Mouse (Mus musculus): Measurements from ENCODE around the gene H2-Ke6.
"Not testable (repeated sequence)": the region's sequence is repeated elsewhere in the genome, so short reads cannot be mapped to it uniquely, and the experiment has no call there.

The H2-Ke6 gene

DNA sequence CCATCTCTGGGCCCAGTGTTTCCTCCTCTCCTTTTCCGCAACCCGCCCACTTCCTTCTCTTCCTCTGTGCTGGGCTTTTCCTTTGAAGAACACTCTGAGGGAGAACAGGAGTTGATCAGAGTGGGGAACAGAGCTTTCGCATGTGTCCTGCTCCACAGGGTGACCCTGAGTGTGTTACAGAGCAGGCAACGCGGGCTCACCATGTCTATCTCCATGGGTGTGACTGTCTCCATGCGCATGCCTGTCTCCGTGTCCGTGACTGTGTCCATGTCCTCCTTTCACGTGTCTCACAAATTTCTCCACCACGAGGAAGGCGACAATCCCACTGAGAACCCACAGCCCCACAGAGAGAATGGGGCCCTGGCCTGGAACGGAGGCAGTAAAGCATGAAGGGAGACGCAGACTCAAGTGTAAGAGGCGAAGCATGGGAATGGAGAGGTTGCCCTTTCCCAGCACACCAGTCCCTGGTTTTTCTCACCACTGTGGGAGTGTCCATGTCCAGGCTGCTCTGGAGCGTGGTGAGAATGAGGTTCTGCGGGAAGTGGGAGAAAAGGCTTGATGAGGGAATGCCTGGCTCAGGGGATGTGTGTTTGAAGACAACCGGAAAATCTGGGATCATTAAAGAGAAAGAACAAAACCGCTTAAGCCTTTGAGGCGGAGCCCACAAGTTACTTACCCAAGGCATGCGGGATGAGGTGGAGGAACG, 2.2 kb upstream of the H2-Ke6 start:
- DNase-seq (ENCODE audit: low spot score), result no peak

- no peak for DNase-seq (ENCODE audit: low spot score)
Observed at GRCm38 (mm10) chr17:34029150-34029889, 1.5 kb upstream of the H2-Ke6 start.

- peak; percentile 21 for DNase-seq (ENCODE audit: low spot score)
Observed at GRCm38 (mm10) chr17:34028501-34029149, 765 bp upstream of the H2-Ke6 start.

DNA sequence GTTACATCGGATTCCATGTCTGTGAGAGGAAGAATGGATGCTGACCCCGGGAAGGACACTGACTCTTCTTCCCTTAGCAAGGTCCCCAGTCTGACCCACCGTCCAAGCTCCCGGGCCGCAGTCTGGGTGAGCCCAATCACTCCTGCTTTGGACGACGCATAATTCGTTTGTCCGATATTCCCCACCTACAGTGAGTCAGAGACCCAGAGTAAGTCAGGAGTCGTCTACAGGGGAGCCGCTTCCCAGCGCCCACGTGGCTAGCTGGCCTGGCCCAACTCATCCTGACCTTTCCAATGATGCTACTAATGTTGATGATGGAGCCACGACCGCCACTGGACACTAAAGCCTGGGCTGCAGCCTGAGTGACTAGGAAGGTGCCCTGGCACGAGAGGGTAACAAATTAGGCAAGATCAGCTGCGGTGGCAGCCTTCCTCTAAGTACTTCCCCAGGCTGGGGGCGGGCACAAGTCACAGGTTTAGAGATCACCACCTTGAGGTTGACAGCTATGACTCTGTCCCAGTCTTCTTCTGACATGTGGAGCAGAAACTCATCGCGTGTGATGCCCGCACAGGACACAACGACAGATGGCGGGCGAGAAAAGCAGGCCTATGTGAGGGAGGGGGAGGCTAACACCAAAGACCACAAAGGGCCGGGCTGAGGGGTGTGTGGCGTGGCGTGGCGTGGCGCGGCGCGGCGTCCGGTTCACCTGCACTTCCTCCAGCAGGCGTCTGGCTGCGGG, 774 bp downstream of the H2-Ke6 start:
- DNase-seq (ENCODE audit: low spot score), result peak; percentile 22

- DNase-seq (ENCODE audit: low spot score), result no peak
Observed at GRCm38 (mm10) chr17:34026221-34026620, 1.6 kb downstream of the H2-Ke6 start.

DNA sequence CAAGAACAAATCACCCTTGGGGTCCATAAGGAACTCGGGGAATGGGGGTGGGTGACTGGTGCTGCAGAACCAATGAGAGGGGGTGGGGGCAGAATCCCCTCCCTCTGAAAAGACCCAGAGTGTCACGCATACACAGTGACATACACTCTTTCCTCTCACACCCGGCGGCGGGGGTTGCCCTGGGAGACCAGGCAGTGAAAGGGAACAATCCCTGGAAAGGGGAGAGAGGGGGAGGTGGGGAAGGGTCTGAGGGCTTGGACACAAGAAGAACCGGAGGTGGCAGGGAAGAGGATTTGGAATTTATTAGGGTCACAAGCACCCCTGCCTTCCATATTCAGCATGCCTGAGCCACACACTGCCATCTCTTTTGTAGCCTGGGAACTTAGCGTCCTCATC, 2.1 kb downstream of the H2-Ke6 start:
- DNase-seq (ENCODE audit: low spot score), result no peak

DNA sequence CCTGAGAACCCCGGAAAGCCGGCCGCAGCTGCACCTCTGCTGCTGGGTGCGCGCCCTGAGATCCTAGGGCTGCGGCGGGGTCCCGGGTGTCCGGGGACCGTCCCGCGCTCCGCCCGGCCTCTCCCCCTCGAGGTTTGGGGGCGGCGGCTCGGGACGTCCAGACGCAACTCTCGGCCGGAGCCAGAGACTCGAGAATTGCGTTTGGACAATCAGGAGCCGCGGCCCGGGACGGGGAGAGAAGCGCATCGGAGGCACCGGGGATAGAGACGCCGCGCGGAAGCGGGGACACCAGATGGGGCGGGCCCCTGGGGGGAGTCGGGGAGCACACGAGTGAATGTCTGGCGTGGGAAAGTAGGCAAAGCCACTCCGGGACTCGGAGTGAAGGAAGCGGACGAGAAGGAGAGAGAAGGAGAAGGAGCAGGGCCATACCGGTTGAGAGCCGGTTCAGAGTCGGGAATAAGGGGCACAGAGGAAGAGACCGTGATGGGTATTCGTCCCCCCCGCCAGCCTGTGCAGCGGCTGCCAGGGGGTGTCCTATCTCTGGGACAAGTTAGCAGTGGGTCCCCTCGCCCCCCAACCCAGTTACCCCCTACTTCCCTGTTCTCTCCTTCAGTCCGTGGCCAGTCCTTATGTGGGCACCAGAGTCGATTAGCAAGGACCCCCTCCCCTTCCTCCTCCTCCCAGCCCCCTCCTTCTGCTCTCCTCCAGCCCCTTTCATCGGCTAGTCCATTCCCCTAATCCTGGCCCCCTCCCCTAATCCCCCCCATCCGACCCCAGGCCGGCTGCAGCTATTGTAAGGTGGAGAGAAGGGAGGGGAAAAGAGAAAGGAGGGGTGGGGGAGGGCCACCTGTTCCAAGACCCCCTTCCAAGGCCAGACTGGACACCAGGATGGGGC, 2.8 kb downstream of the H2-Ke6 start:
- DNase-seq (ENCODE audit: low spot score), result no peak

GRCm38 (mm10) chr17:34024317-34024821, 3.5 kb downstream of the H2-Ke6 start, which contains the start of gene Ring1:
Gene Ring1 (minus strand): TSS chr17:34024680.
- DNase-seq (ENCODE audit: low spot score), result peak; percentile 81

- DNase-seq (ENCODE audit: low spot score), result no peak
Observed at GRCm38 (mm10) chr17:34023678-34024077, 4.2 kb downstream of the H2-Ke6 start.

DNA sequence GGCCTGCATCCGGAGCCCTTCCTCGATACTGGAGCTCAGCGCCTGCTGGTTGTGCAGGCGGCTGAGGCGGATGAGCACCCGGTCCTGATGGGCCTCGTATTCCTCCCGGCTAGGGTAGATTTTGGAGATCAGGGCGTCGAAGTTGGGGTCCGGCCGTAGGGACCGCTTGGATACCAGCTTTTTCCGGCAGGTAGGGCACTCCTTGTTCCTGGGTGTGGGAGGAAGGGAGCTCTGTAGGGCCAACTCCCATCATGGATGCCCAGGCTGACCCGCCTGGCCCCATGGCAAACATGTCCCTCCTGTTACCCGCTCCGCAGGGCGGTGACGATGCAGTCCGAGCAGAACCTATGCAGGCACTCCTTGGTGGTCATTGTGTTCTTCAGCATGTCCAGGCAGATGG, 4.9 kb downstream of the H2-Ke6 start:
- no peak for DNase-seq (ENCODE audit: low spot score)

GRCm38 (mm10) chr17:34022414-34022783, 5.5 kb downstream of the H2-Ke6 start:
- no peak for DNase-seq (ENCODE audit: low spot score)

- no peak for DNase-seq (ENCODE audit: low spot score)
Observed at GRCm38 (mm10) chr17:34021539-34022413, 6.1 kb downstream of the H2-Ke6 start.

- DNase-seq (ENCODE audit: low spot score), result no peak
Observed at GRCm38 (mm10) chr17:34013436-34013835, 14.4 kb downstream of the H2-Ke6 start.

DNA sequence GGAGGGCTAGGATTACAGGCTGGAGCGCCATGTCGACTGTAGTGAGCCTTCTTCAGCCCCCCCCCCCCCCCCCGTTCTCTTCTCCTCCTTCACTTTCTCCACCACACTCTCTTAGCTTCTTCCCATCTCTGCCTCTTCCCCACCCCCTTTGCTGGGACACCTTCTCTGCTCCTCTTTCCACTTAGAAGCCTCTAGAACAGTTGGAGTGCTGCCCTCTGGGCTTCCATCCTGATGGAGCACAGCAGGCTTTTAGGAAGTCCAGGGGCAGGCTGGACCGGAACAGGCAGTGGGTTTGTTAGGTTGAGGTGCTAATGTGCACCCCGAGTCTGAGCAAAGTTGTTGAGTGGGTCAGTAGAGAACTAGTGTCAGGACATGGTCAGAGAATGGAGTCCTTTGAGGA, 17.7 kb downstream of the H2-Ke6 start:
- DNase-seq (ENCODE audit: low spot score), result no peak

GRCm38 (mm10) chr17:34006570-34006969, 21.3 kb downstream of the H2-Ke6 start:
- DNase-seq (ENCODE audit: low spot score), result no peak

GRCm38 (mm10) chr17:34003426-34003825, 24.4 kb downstream of the H2-Ke6 start:
- DNase-seq (ENCODE audit: low spot score), result no peak

DNA sequence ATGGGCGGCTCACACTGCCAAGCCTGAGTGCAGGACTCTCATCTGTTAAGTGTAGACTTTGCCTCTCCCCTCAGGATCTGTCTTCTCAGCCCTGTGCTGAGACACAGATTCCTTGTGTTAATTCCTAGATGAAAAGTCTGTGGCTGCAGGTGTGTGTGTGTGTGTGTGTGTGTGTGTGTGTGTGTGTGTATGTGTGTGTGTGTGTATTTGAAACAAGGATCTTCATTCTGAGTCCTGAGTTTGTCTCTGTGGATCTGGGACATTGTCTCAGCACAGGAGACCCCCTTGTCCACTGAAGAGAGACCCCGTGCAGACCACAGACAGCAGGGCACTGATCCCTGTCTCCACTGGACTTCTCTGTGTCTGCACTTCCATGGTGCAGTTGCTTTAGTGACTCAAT, 27.1 kb downstream of the H2-Ke6 start:
- not testable (repeated sequence) for DNase-seq (ENCODE audit: low spot score)

DNA sequence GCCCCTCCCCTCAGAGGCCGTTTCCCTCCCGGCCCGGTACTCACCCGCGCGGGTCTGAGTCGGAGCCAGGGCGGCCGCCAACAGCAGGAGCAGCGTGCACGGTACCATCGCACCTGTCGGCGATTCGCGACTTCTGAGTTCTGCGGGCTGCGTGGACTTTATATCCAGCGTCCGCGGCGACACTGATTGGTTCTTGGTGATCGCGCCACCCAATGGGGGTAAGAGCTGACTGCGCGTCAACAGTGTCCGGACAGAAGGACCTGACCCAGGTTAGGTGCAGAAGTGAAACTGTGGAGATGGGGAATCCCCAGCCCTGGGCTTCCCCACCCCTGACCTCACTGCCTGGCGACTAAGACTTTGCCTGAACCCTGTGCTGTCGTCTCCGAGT, 27.7 kb downstream of the H2-Ke6 start, which contains the start of gene H2-K1:
H2-K1 (minus strand) TSS at position 198 of the 388 bp plus-strand sequence.
- peak; percentile 72 for DNase-seq (ENCODE audit: low spot score)

DNA sequence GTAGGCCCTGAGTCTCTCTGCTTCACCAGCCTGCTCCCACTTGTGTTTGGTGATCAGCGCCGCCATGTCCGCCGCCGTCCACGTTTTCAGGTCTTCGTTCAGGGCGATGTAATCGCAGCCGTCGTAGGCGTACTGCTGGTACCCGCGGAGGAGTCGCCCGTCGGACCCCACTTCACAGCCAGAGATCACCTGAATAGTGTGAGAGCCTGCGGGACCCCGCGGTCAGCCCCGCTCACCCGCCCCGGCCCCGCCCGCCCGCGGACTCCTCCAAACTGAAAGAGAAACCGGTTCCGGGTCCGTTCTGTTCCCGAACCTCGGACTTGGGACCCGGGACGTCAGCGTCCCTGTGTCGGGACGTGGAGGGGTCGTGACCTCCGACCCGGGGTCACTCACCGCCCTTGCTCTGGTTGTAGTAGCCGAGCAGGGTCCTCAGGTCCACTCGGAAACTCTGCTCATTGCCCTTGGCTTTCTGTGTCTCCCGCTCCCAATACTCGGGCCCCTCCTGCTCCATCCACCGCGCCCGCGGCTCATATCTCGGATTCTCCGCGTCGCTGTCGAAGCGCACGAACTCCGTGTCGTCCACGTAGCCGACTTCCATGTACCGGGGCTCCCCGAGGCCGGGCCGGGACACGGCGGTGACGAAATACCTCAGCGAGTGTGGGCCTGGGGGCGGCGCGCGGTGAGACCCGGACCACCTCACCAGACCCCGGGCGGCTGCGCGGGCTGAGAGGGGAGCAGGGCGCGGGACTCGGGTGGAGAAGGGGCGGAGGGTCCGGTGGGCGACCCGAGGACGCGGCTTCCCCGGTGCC, 28.3 kb downstream of the H2-Ke6 start:
- no peak for DNase-seq (ENCODE audit: low spot score)
